Mouse (Mus musculus): ENCODE data around the gene Ddx5.

DNA sequence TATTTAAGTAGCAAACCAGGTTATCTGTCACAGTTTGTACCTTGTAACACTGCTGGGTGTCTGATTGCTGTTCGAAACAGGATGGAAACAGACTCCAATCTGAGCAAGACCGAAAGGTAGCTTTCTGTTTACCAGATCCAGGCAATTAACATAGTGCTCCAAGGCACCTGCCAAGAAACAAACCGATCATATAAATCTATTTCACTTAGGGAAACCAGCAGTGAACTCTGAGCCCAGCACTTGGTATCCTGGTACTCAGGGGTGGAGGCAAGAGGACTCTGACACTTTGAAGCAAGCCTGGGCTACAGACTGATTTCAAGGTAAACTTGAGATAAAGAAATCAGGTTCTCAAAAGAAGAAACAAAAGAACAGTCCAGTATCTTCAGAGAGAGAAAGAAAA lies 11.6 kb downstream of the Ddx5 start:
- TF ChIP-seq CTCF (IDR thresholded peaks at IDR 0.05; ENCODE audit: control insufficient read depth, insufficient read depth, insufficient read length) = no peak
- TF ChIP-seq MAX (IDR thresholded peaks at IDR 0.05) = no peak
- no peak for TF ChIP-seq USF1 (IDR thresholded peaks at IDR 0.05; ENCODE audit: low read depth)
- TF ChIP-seq MYOD1 (IDR thresholded peaks at IDR 0.05; ENCODE audit: control insufficient read depth, insufficient read length, low read depth) = no peak
- TF ChIP-seq CEBPB (IDR thresholded peaks at IDR 0.05; ENCODE audit: low read depth) = no peak
- no peak for TF ChIP-seq MYOG (IDR thresholded peaks at IDR 0.05; ENCODE audit: control insufficient read depth, extremely low read depth, insufficient read length)
